Mouse (Mus musculus) cortical plate, adult 2 months (tissue): ENCODE measurements around the gene Acss1.

Source experiments
- CTCF ChIP-seq: fragments of 200-500 bp; IDR thresholded peaks from 2 replicates; pipeline ENCODE4 v1.5.1; 2011; ENCODE audit warnings: mild to moderate bottlenecking, control low read depth, low read length; ENCODE audit not compliant: insufficient read depth; ENCODE audit errors: extremely low read depth
- POLR2A ChIP-seq: fragments of 200-500 bp; IDR thresholded peaks from 2 replicates; pipeline ENCODE4 v1.6.1; 2011; ENCODE audit warnings: mild to moderate bottlenecking, low read length, control low read depth; ENCODE audit not compliant: insufficient read depth; ENCODE audit errors: extremely low read depth

- TF ChIP-seq CTCF, result no peak
- TF ChIP-seq POLR2A, result no peak
Measured at GRCm38 (mm10) chr2:150675525-150675924, 7.2 kb upstream of the Acss1 start.
